Mouse (Mus musculus) myocyte (in vitro differentiated cells): ENCODE results near the gene Igsf3.

Experiments used
- E2F4 ChIP-seq: IDR thresholded peaks from one replicate; pipeline ENCODE4 v1.6.1; 2011; ENCODE audit warnings: mild to moderate bottlenecking, control low read depth, moderate library complexity; ENCODE audit not compliant: insufficient read depth
- POLR2A ChIP-seq: IDR thresholded peaks from one replicate; pipeline ENCODE4 v1.6.1; 2011; ENCODE audit warnings: low read depth, mild to moderate bottlenecking, control low read depth, moderate library complexity; ENCODE audit not compliant: insufficient read length

DNA sequence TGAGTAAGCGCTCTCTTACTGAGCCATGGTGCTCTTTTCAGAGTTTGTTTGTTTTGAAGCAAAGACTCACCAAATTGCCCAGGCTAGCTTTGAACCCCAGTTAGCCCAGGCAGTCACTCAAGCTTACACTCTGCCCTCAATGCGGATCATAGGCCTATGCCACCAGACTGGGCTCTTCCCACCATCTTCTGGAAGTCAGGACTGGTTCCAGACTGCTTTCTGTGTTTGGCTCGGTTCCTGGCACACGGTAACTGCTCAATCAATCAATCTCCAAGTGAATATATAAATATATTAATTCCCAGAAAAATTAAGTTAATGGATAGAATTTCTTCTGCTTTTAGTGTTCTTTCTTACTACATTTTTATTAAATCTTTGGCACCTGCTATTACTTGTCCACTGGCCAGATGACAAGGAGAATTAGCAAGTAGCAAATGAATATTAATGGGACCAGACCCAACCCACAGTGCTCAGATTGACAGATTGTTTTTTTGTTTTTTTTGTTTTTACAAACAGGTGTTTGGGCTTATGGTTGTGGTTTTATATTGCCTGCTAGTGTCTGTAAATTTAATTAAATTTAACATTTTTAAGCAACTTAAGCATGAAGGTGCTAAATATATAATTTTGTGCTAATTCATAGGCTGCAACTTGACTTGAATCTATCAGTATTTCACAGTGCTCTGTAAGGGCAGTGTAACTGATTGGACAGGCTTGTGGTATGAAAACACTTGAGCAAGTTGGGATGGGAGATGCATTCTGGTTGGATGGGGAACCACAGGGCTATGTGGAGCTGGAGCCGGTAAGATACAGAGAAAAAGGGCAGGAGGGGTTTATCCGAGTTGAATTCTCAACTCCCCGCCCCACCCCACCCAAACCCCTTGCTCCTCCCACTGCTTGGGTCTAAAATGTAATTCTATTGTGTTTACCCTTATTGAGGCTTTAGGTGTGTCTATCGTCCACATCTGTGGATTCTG, 20.0 kb upstream of the Igsf3 start:
- TF ChIP-seq POLR2A, result no peak
- no peak for TF ChIP-seq E2F4
